Mouse (Mus musculus): ENCODE data around the gene Apoe. TPM values are rescaled to one million over a fixed set of nuclear protein-coding genes. Genes with fewer than 3 reads are reported as not detected.
A peak's percentile ranks its signal among the peaks of the same experiment; 100 is the strongest.

The Apoe gene
- 100 to 1,000 TPM in 24 of 26 experiments, 10 to 100 TPM in 2; 88.7 to 552 (median 167) TPM for total RNA-seq (2018; cell fraction: chromatin; rRNA removed)
- over 10,000 TPM in 1 of 26 experiments, 1,000 to 10,000 TPM in 25; 2,271 to 10,488 (median 5,747) TPM for total RNA-seq (2018; cell fraction: cytosol; rRNA removed)
- 1,000 to 10,000 TPM in 25 of 26 experiments, 100 to 1,000 TPM in 1; 950 to 5,502 (median 3,280) TPM for total RNA-seq (2018; cell fraction: nucleus; rRNA removed)
- polyA plus RNA-seq (2018): 11,661 to 20,761 TPM (median 14,221 TPM) in 3 replicates

DNA sequence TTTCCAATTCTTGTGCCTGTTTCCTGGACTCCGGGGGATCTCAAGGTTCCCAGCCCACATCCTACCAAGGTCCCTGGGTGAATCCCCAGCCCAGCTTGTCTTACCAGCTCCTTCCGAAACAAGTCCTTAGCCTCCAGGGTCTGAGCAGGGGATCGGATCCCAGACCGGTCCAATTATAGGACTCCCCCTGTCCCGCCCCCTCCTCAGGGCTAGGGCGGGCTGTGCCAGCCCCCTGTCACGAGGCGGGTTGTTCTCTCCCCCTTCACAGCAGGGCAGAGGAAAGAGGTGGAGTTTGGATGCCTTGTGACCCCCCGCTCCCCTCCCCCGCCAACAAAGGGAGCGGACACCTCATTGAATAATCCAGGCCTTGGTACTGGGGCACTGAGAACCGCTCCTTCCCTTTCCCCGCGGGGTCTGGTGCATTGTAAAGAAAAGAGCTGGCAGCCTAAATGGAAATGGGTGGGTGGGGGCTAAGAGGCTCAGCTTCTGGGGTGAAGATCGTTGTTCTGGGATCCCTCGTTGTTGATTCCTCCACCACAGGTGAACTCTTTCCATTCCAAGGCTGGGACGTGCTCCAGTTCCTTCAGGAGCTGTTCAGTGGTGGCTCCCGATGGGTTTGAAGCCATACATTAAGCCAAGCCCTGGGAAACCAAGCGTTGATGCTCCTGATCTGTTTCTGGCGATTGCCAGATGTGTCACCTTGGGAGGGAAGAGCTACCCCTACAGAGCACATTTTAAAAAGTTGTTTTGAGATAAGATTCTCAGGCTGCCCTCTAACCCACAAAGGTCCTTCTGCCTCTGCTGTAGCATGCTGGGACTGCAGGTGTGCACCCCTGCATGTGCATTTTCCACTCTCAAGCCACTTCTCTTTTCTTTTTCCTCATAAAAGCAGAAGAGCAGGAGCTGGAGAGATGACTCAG, at the start of gene Apoe:
Apoe (minus strand) TSS at position 282 of the 920 bp plus-strand sequence.
- 15% methylated on average over 19 of the region's 20 CpGs for WGBS (ENCODE audit: missing documents)
- Histone ChIP-seq H3K4me3 (ENCODE audit: inconsistent target) (peak within 1 kb of the TSS; percentile 21), H3K79me2 (ENCODE audit: inconsistent target) (peaks cover 30% of the 10 kb centered on the region; the same call in 1 of the 2 replicates), H3K27ac (peak within 1 kb of the TSS; percentile 72), H3K36me3 (ENCODE audit: inconsistent target) (peaks cover 4% of the 10 kb centered on the region; the same call in 1 of the 2 replicates)

DNA sequence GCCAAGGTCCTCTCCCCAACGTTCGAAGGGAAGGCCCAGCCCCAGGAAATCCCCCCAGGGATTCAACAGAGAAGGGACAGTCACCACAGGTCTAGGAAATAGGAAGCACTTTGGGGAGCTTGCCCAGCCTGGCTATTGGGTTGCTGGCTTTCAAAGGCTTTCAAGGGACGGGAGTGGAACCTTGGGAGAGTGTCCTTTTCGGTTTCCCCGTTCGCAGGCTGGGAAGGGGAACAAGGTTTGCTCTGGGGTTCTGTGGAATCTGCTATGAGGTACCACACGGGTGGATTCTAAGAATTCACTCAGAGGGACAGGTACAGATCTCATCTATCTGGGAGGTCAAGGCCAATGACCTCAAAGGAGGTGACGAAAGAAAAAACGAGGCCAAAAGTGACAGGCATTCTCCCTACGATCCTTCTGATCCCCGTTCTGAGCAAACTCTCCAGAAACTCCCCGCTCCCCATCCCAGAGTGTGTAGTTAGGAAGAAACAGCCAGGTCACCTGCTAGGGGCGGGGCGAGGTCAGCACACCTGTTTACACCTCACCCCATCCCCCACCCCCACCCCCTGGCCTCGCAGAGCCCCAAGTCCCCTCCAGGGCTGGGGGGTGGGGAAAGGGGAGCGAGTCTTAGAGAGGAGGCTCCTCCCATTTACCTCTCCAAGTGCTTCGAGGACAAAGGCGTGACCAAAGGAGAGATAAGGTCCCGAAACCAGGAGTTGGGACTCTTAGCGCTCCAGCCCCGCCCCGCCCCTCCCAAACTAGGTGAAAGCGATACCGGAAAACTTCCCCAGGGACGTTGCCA, 48.6 kb upstream of the Apoe start:
- Histone ChIP-seq H3K4me3 (ENCODE audit: inconsistent target) (no peak overlapping the region), H3K27ac (no peak overlapping the region), H3K36me3 (ENCODE audit: inconsistent target) (no peaks in the 10 kb centered on the region), H3K79me2 (ENCODE audit: inconsistent target) (no peaks in the 10 kb centered on the region)
- 61% methylated on average over 21 of the region's 25 CpGs for WGBS (ENCODE audit: missing documents)

DNA sequence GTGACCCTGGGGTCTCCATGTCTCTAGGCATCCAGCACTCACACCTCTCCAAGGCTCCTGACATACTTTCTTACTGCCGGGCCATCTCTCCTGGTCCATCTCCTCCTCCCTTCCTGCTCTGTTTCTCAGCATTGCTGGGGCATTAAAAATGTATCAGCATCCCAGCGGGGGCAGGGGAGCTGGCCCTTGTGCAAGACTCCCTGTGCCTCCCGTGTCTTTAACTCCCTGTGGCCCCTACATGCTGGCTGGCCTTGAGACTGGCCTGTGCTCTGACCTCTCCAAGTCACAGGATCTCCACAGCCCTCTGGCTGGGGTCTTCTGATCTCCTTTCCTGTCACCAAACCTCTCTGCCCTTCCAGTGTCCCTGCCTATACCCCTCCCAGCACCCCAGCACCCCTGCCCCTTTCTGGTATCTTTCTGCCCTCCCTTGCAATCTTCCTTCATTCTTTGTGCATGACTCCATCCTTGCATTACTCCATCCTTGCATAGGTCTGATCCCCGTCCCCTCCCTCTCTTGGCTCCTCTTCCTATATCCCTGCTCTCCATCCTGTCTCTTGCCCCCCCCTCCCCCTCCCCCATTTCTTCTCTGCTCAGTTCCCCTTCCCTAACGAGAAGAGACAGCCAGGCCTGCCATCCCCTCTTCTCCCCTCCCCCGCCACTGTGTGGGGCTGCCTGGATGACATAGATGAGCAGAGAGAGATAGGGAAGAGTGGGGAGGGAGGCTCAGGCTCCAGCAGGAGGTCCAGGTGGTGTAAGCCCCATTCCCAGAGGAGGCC, 47.6 kb upstream of the Apoe start:
- H3K36me3 ChIP-seq (ENCODE audit: inconsistent target): no peaks in the 10 kb centered on the region
- no peak overlapping the region for H3K4me3 ChIP-seq (ENCODE audit: inconsistent target)
- no peaks in the 10 kb centered on the region for H3K79me2 ChIP-seq (ENCODE audit: inconsistent target)
- WGBS (ENCODE audit: missing documents): 81% methylated on average over 5 of the region's 6 CpGs
- H3K27ac ChIP-seq: no peak overlapping the region

DNA sequence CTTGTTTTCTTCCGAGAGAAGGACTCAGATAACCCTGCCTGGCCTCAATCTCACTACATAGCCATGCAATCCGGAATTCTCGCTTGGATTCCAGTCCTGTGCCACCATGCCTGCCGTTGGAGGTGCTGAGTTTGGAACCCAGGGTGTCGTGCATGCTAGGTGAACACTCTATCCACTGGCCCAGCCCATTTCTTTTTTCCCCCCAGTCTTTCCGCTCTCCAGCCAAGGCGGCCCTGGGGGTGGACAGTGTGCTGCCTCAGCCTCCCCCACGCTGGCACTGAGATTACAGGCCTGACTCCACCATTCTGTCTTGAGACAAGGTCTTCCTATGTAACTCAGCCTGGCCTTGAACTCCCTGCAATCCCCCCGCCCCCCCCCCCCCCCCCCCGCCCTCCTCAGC, 47.0 kb upstream of the Apoe start:
- no peaks in the 10 kb centered on the region for H3K36me3 ChIP-seq (ENCODE audit: inconsistent target)
- no peak overlapping the region for H3K27ac ChIP-seq
- WGBS (ENCODE audit: missing documents): 97% methylated on average over 8 of the region's 10 CpGs
- no peak overlapping the region for H3K4me3 ChIP-seq (ENCODE audit: inconsistent target)
- H3K79me2 ChIP-seq (ENCODE audit: inconsistent target): no peaks in the 10 kb centered on the region

DNA sequence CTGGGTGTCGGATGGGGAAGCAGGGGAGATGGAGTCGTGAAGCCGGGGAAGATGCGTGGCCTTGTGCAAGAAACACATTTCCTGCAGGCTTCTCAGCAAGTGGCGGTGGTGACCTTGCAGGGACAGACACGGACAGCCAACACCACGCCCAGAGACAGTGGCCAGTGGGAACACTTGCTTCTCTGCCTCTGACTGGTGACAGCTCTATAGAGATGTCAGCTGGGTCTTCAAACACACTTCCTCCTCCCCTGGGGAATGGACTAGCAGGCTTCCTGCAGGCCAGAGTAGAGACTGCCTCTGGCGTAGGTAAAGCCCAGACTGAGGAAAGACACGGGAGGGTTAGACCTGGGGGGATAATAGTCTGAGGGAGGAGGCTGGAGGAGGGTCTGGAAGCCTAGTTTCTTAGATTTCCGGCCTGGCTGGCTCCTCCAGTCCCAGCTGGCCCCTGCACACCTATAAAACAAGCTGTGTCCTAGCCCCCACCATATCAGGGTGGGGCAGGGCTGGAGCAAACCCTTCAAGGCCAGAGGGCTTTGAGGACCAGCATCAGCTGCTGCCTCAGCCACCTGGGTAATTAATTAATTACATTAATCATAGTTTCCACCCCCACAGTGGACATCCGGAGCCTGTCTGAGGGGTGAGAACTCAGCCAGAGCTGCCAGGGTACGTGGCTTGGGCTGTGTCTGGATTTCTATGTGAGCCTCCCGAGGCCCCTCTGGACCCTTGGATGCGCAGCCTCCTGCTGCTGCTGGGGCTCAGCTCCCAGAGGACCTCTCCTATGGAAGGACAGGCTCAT, 45.8 kb upstream of the Apoe start:
- Histone ChIP-seq H3K4me3 (ENCODE audit: inconsistent target) (no peak overlapping the region), H3K36me3 (ENCODE audit: inconsistent target) (no peaks in the 10 kb centered on the region), H3K27ac (no peak overlapping the region), H3K79me2 (ENCODE audit: inconsistent target) (no peaks in the 10 kb centered on the region)
- 33% methylated on average over 14 of the region's 14 CpGs for WGBS (ENCODE audit: missing documents)

DNA sequence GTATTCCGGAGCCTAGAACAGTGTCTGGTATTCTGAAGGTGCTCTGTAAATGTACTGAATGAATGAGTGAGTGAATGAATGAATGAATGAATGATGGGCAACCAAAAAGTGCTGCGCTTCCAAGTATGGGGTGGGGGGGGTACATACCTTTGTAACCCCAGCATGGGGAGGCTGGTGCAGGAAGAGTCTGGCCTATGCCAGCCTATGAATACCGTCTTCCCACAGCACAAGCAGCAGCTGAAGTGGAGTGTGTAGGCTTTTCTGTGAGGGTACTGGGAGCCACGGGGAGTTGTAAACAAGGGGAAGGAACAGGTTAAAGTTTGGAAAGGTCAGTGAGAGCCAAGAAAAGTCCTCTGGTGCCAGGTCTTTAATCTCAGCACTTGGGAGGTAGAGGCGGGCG, 44.8 kb upstream of the Apoe start:
- H3K4me3 ChIP-seq (ENCODE audit: inconsistent target): no peak overlapping the region
- no peaks in the 10 kb centered on the region for H3K36me3 ChIP-seq (ENCODE audit: inconsistent target)
- WGBS (ENCODE audit: missing documents): 92% methylated on average over 6 of the region's 6 CpGs
- no peaks in the 10 kb centered on the region for H3K79me2 ChIP-seq (ENCODE audit: inconsistent target)
- H3K27ac ChIP-seq: no peak overlapping the region

DNA sequence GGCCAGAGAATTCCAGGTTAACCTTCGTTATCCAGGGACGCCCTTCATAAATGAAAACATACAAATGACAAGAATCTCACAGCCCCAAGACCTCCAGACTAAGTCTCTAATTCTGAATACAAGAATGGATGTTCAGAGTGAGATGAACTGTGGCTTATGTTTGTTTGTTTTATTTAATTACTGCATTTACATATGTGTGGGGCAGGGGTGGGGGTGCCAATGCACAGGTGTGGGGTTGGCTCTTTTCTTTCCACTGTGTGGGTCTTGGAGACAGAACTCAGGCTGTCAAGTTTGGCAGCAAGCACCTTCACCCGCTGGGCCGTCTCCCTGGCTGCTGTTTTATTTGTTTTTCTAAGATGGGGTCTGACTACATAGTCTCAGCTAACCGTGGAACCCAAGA, 43.5 kb upstream of the Apoe start:
- WGBS (ENCODE audit: missing documents): 90% methylated on average over 5 of the region's 5 CpGs
- no peaks in the 10 kb centered on the region for H3K79me2 ChIP-seq (ENCODE audit: inconsistent target)
- no peaks in the 10 kb centered on the region for H3K36me3 ChIP-seq (ENCODE audit: inconsistent target)
- H3K4me3 ChIP-seq (ENCODE audit: inconsistent target): no peak overlapping the region
- no peak overlapping the region for H3K27ac ChIP-seq

DNA sequence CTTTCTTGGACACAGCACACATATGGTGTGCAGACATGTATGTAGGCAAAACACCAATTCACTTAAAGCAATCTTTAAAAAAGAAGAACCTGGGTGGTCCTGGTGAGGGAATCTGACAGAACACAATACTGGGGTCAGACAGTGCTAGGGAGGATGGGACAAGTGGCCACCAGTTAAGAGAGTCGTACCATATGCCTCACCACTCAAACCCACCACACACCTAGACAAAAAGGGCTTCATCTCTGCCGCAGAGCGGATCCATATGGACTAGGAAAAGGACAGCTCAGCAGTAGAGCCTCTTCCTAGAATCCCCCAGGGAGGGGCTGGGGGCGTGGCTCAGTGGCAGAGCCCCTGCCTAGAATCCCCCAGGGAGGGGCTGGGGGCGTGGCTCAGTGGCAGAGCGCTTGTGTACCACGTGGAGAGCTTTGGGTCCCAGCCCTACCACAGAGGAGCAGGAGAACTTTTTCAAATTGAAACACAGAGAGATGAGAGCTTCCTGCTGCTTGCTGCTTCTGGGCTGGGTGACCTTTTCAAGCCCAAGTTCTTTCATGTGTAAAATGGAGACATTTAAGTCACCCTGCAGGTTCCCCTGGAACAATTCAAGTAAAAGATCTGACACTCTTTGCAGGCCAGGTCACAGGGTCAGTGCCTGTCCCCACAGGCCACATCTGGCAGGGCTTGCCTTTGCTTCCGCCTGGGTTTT, 42.5 kb upstream of the Apoe start:
- no peaks in the 10 kb centered on the region for H3K79me2 ChIP-seq (ENCODE audit: inconsistent target)
- WGBS (ENCODE audit: missing documents): 64% methylated on average over 8 of the region's 8 CpGs
- no peak overlapping the region for H3K27ac ChIP-seq
- H3K4me3 ChIP-seq (ENCODE audit: inconsistent target): no peak overlapping the region
- no peaks in the 10 kb centered on the region for H3K36me3 ChIP-seq (ENCODE audit: inconsistent target)

DNA sequence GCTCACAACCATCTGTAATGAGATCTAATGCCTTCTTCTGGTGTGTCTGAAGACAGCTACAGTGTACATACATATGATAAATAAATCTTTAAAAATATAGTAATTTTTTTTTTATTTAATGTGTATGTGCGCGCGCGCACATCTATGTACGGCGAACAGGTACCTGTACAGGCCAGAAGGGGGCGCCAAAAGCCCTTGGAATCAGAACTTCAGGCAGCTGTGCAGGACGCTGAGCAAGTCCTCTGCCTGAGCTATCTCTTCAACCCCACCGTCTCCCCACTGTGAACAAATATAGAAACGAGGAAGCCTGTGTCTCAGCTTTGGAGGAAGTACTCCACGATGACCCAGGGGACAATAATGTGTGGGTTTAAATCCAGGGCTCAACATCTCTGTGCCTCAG, 41.3 kb upstream of the Apoe start:
- H3K79me2 ChIP-seq (ENCODE audit: inconsistent target): no peaks in the 10 kb centered on the region
- WGBS (ENCODE audit: missing documents): 62% methylated on average over 11 of the region's 11 CpGs
- no peak overlapping the region for H3K4me3 ChIP-seq (ENCODE audit: inconsistent target)
- H3K27ac ChIP-seq: no peak overlapping the region
- no peaks in the 10 kb centered on the region for H3K36me3 ChIP-seq (ENCODE audit: inconsistent target)

DNA sequence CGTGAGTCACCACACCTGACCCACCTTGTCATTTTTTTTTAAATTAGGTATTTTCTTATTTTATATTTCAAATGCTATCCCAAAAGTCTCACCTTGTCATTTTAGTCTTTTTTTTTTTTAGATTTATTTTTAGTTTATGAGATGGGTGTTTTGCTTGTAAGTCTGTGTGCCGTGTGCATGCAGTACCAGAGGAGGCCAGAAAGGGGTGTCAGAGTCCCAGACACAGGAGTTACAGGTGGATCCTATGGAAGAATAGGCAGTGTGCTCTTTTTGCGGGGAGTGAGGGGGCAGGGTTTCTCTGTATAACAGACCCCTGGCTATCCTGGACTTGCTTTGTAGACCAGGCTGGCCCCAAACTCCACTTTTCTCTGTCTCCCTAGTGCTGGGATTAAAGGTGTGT, 39.8 kb upstream of the Apoe start:
- WGBS (ENCODE audit: missing documents): 94% methylated on average over 3 of the region's 3 CpGs

DNA sequence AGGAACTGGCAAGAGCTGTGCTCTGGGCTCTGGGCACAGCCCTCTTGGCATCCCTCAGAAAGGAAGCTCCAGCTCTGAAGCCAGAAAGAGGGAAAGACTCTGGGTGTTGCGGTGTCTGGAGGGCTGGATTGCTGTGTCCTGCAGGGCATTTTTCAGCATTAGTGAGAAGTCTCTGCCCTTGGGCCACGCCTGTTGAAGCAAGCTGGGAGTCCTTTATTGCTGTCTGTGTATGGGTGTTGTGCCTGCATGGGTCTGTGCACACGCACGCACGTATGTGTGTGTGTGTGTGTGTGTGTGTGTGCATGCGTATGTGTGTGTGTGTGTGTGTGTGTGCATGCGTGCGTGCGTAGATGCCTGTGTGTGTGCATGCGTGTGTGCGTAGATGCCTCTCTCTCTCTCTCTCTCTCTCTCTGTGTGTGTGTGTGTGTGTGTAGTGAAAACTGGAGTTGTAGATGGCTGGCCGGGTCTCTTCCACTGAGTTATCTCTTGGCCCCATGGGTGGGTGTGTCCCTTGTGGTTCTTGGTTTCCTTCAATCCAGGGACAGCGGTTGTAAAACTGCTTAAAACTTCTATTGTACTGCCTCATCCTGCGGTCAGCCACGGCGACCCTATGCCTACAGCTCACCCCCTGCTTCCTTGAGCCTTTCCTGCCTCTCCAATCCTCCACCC, 37.5 kb upstream of the Apoe start:
- Histone ChIP-seq H3K4me3 (ENCODE audit: inconsistent target) (no peak overlapping the region), H3K79me2 (ENCODE audit: inconsistent target) (no peaks in the 10 kb centered on the region), H3K36me3 (ENCODE audit: inconsistent target) (no peaks in the 10 kb centered on the region), H3K27ac (no peak overlapping the region)
- 40% methylated on average over 10 of the region's 16 CpGs for WGBS (ENCODE audit: missing documents)

More for the DNA sequence above, 39.8 kb upstream of the Apoe start:
- Histone ChIP-seq H3K27ac (no peak overlapping the region), H3K36me3 (ENCODE audit: inconsistent target) (no peaks in the 10 kb centered on the region), H3K79me2 (ENCODE audit: inconsistent target) (no peaks in the 10 kb centered on the region), H3K4me3 (ENCODE audit: inconsistent target) (no peak overlapping the region)

DNA sequence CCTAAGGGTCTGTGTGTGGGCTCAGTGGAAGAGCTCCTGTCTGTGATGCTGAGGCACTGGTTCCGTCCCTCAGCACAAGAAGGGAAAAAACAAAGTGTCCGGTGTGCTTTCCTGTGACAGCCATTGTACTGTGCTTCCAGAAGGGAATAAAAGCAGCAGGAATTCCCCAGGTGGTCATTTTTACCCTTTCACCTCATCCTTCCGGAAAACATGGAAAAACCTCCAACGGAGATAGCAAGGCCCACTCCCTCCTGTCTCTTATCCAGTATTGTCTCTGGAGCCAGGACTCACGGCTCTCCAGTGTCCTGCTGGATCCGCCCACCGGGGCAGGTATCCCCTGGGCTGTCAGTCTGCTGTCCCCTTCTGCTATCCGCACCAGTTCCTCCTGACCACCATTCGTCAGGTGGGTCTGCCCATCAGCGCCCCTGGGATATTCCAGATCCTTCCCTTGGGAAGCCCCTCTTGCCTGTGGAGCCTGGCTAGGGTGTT, 35.2 kb upstream of the Apoe start:
- no peak overlapping the region for H3K4me3 ChIP-seq (ENCODE audit: inconsistent target)
- H3K27ac ChIP-seq: no peak overlapping the region
- no peaks in the 10 kb centered on the region for H3K79me2 ChIP-seq (ENCODE audit: inconsistent target)
- H3K36me3 ChIP-seq (ENCODE audit: inconsistent target): no peaks in the 10 kb centered on the region
- 90% methylated on average over 10 of the region's 10 CpGs for WGBS (ENCODE audit: missing documents)
